Mouse (Mus musculus) ES-E14 (cell line): ENCODE measurements around the gene Gadd45b. TPM values are rescaled to one million over a fixed set of nuclear protein-coding genes. Genes with fewer than 3 reads are reported as not detected.

Experiments
- DNase-seq: peaks from one replicate; pipeline ENCODE4 v3.0.0-alpha.2; 2013; ENCODE audit warnings: low read depth, low spot score
- H3K27ac ChIP-seq: 2 replicates; pipeline ENCODE4 v1.5.1; 2012; ENCODE audit warnings: low read depth, mild to moderate bottlenecking, low read length, moderate library complexity, mixed read lengths; ENCODE audit not compliant: poor library complexity, insufficient read depth, severe bottlenecking
- H3K36me3 ChIP-seq: 2 replicates; pipeline ENCODE4 v1.6.1; 2012; ENCODE audit warnings: mild to moderate bottlenecking, low read length, moderate library complexity, mixed read lengths; ENCODE audit not compliant: control insufficient read depth, poor library complexity, insufficient read depth, severe bottlenecking
- H3K4me1 ChIP-seq, 2 experiments: fragments of 150-350 bp in 1 of 2; sonication (generic) in 1 of 2; 2 replicates each; pipeline ENCODE4 v1.6.1; 2012; ENCODE audit warnings: low read length in 2 of 2, mild to moderate bottlenecking in 1 of 2, mixed read lengths in 1 of 2; ENCODE audit not compliant: control insufficient read depth in 2 of 2, insufficient read depth in 2 of 2, poor library complexity in 1 of 2
- H3K4me3 ChIP-seq, 2 experiments: fragments of 150-350 bp in 1 of 2; sonication (generic) in 1 of 2; 2 replicates each; pipeline ENCODE4 v1.5.1; 2012; ENCODE audit warnings: low read length in 2 of 2, low read depth in 1 of 2, mild to moderate bottlenecking in 1 of 2, mixed read lengths in 1 of 2; ENCODE audit not compliant: insufficient read depth in 1 of 2, poor library complexity in 1 of 2, severe bottlenecking in 1 of 2
- H3K9ac ChIP-seq: 2 replicates; pipeline ENCODE4 v1.6.1; 2012; ENCODE audit warnings: low read depth, mild to moderate bottlenecking, low read length, mixed read lengths; ENCODE audit not compliant: poor library complexity, insufficient read depth, severe bottlenecking
- H3K9me3 ChIP-seq: fragments of 150-350 bp; sonication (generic); 2 replicates; pipeline ENCODE4 v1.6.1; 2012; ENCODE audit warnings: low read depth, mild to moderate bottlenecking, low read length; ENCODE audit not compliant: control insufficient read depth, insufficient read depth
- CHD2 ChIP-seq: IDR thresholded peaks from 2 replicates; pipeline ENCODE4 v1.6.1; 2014; ENCODE audit warnings: mild to moderate bottlenecking, low read depth, low read length, inconsistent platforms
- HCFC1 ChIP-seq: IDR thresholded peaks from 2 replicates; pipeline ENCODE4 v1.6.1; 2012; ENCODE audit warnings: low read length, inconsistent platforms, borderline replicate concordance; ENCODE audit not compliant: insufficient read depth
- MAFK ChIP-seq: IDR thresholded peaks from 2 replicates; pipeline ENCODE4 v1.6.1; 2014; ENCODE audit warnings: mild to moderate bottlenecking, low read depth, low read length, inconsistent platforms; ENCODE audit not compliant: insufficient read depth
- ZC3H11A ChIP-seq: IDR thresholded peaks from 2 replicates; pipeline ENCODE4 v1.6.1; 2012; ENCODE audit warnings: low read depth, mild to moderate bottlenecking, inconsistent platforms, low read length, borderline replicate concordance
- ZNF384 ChIP-seq: IDR thresholded peaks from 2 replicates; pipeline ENCODE4 v1.6.1; 2012; ENCODE audit warnings: low read depth, low read length, inconsistent platforms
- in situ Hi-C, 2 experiments: fragments of 600-800 bp; cut with MboI; formaldehyde crosslinking; loops; one replicate each; pipeline ENCODE4 v1.15.1; 2025; ENCODE audit warnings: low sequenced_read_pairs in 2 of 2, inconsistent platforms in 1 of 2; ENCODE audit not compliant: unreplicated experiment in 2 of 2
- total RNA-seq: library from RNA; depleted of rRNA; stranded (reverse); fragments of 300-350 nt; gene quantifications from 2 replicates; pipeline ENCODE4 v1.2.3, GENCODE M21; 2012

The Gadd45b gene
- total RNA-seq, 1 experiment, result 36.0 TPM

DNA sequence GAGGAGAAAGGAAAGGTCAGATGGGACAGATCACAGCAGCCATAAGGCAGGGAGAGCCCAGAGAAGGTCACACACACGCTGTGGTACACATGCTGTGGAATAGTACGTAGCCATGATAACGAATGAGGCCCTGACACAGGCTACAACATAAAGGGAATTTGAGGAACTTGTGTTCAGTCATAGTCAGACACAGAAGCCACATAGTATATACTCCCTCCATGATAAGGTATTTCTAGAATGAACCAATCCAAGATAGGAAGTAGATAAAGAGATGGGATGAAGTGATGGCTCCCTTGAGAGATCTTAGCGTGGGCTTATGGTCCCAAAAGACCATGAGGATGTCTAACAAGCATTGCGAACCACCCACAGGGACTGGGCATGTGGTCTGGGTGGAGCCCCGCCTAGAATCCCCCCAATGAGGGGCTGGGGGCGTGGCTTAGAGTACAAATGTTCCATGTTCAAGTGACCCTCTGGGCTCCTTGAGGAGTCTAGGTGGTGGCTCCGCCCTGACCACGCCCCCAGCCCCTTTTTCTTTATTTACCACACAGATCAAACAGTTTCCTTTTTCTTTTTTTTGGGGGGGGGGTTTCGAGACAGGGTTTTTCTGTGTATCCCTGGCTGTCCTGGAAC lies 22.0 kb downstream of the Gadd45b start:
- H3K4me3 ChIP-seq, result no peak overlapping the region
- H3K36me3 ChIP-seq, result no peaks in the 10 kb centered on the region
- no peak overlapping the region; the same call in 1 of the 2 replicates for H3K9ac ChIP-seq
- in situ Hi-C loops, result no loop called here
- peaks cover 10 to 56% of the 10 kb centered on the region in 2 experiments for H3K4me1 ChIP-seq
- H3K27ac ChIP-seq, result no peak overlapping the region
- DNase-seq, result peak; percentile 58
- H3K9me3 ChIP-seq, result no peaks in the 10 kb centered on the region
- TF ChIP-seq ZNF384 (no peak), CHD2 (no peak), MAFK (no peak), HCFC1 (no peak), ZC3H11A (no peak)

DNA sequence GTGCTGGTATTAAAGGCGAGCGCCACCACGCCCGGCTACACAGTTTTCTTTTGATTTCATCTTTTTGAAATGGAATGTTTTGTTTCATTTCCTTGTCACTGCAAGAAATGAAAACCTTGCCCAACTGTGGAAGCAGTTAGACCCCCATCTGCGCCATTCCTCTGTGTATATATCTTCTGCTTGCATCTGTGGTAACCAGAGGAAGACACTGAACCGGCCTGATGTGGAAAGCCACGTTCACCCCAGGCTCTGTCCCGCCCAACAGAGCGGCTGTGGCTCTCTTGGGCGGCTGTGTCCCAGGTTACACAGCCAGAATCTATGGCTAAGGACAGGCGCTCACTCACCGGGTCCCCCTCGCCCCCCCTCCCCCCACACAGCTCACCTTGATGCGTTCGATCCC lies 22.6 kb downstream of the Gadd45b start:
- H3K36me3 ChIP-seq, result no peaks in the 10 kb centered on the region
- DNase-seq, result no peak
- H3K9me3 ChIP-seq, result no peaks in the 10 kb centered on the region
- peak overlapping the region; percentile 23; the same call in 1 of the 2 replicates for H3K9ac ChIP-seq
- peak overlapping the region in 1 of 2 experiments; percentile 9; a peak in 1 of 4 replicates for H3K4me3 ChIP-seq
- TF ChIP-seq HCFC1, result no peak
- no peak for TF ChIP-seq ZNF384
- no peak for TF ChIP-seq MAFK
- TF ChIP-seq CHD2, result no peak
- no peak for TF ChIP-seq ZC3H11A
- no peak overlapping the region for H3K27ac ChIP-seq
- H3K4me1 ChIP-seq, result peaks cover 14 to 52% of the 10 kb centered on the region in 2 experiments
- in situ Hi-C loops, result no loop called here

DNA sequence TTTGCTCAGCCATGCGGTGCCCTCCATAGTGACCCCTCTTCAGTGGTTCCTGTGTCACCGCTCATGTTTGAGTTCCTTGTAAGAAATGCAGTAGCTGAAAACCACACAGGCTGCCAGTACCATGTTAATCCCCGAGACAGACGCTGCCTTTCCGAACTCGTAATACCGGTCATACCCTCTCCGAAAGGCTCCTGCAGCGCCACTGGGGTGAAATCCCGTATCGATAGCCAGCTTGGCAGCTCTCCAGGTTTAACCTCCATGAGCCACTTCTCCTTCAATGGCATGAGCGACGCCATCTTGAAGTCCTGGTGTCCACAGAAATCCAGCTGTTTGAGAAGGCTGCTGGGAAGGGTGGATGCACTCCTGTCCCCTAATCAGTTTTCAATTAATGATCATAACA lies 24.5 kb downstream of the Gadd45b start:
- H3K9ac ChIP-seq, result no peak overlapping the region
- no peak for DNase-seq
- H3K36me3 ChIP-seq, result no peaks in the 10 kb centered on the region
- H3K27ac ChIP-seq, result no peak overlapping the region
- no peaks in the 10 kb centered on the region for H3K9me3 ChIP-seq
- TF ChIP-seq CHD2 (no peak), MAFK (no peak), HCFC1 (no peak), ZNF384 (no peak), ZC3H11A (no peak)
- in situ Hi-C loops, result no loop called here
- H3K4me1 ChIP-seq, result peaks cover 9 to 38% of the 10 kb centered on the region in 2 experiments
- no peak overlapping the region for H3K4me3 ChIP-seq

DNA sequence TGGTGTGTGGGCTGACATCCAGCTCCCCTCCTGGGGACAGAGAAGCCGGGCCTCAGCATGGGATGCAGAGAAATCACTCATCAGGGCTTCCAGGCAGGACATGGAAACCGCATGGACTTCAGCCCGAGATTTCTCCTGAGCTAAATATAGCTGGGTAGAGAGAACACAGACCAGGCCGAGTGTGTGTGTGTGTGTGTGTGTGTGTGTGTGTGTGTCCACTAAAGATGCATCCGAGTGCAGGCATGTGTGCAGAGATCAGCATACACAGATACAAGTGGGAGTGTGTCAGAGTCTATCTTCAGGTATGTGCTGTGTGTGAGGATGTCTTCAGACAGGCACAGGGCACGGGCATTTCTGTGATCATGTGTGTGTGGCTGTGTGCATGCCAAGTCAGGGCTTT lies 25.0 kb downstream of the Gadd45b start:
- in situ Hi-C loops, result no loop called here

More for the DNA sequence above, 25.0 kb downstream of the Gadd45b start:
- Histone ChIP-seq H3K9me3 (no peaks in the 10 kb centered on the region), H3K4me1 (peaks cover 8 to 34% of the 10 kb centered on the region in 2 experiments; a peak in 3 of 4 replicates), H3K9ac (no peak overlapping the region), H3K36me3 (no peaks in the 10 kb centered on the region), H3K27ac (no peak overlapping the region), H3K4me3 (no peak overlapping the region)
- no peak for DNase-seq
- TF ChIP-seq ZC3H11A (no peak), ZNF384 (no peak), MAFK (no peak), CHD2 (no peak), HCFC1 (no peak)
